Mouse (Mus musculus): ENCODE results near the gene Plau. TPM values are rescaled to one million over a fixed set of nuclear protein-coding genes. Genes with fewer than 3 reads are reported as not detected.

Plau gene
- polyA plus RNA-seq, 1 experiment from 2014 or later: 2.7 TPM

Other genes with a start within 250 kb of the Plau start
- gene Usp54, start 195.6 kb upstream of the Plau start, polyA plus RNA-seq (2015; fragmentation: Nextera tagmentation; extraction: Ambion mirVana): 3.1 and 3.3 TPM in 2 replicates
- gene Myoz1, start 180.1 kb upstream of the Plau start, polyA plus RNA-seq (2015; fragmentation: Nextera tagmentation; extraction: Ambion mirVana): 0.26 and 0.53 TPM in 2 replicates
- gene Synpo2l, start 168.3 kb upstream of the Plau start, polyA plus RNA-seq (2015; fragmentation: Nextera tagmentation; extraction: Ambion mirVana): 0.10 and 0.20 TPM in 2 replicates
- 92.7 and 106 TPM in 2 replicates for gene Sec24c, start 162.4 kb upstream of the Plau start, polyA plus RNA-seq (2015; fragmentation: Nextera tagmentation; extraction: Ambion mirVana)
- 15.0 and 16.0 TPM in 2 replicates for gene Fut11, start 141.7 kb upstream of the Plau start, polyA plus RNA-seq (2015; fragmentation: Nextera tagmentation; extraction: Ambion mirVana)
- 171 and 190 TPM in 2 replicates for gene Chchd1, start 133.7 kb upstream of the Plau start, polyA plus RNA-seq (2015; fragmentation: Nextera tagmentation; extraction: Ambion mirVana)
- 21.8 and 23.3 TPM in 2 replicates for gene Zswim8, start 129.1 kb upstream of the Plau start, polyA plus RNA-seq (2015; fragmentation: Nextera tagmentation; extraction: Ambion mirVana)
- gene Ndst2, start 102.1 kb upstream of the Plau start, polyA plus RNA-seq (2015; fragmentation: Nextera tagmentation; extraction: Ambion mirVana): 18.3 and 21.2 TPM in 2 replicates
- 33.6 and 35.8 TPM in 2 replicates for gene Camk2g, start 42.6 kb upstream of the Plau start, polyA plus RNA-seq (2015; fragmentation: Nextera tagmentation; extraction: Ambion mirVana)
- gene Vcl, start 92.7 kb downstream of the Plau start, polyA plus RNA-seq (2015; fragmentation: Nextera tagmentation; extraction: Ambion mirVana): 51.5 and 56.0 TPM in 2 replicates
- gene Ap3m1, start 215.8 kb downstream of the Plau start, polyA plus RNA-seq (2015; fragmentation: Nextera tagmentation; extraction: Ambion mirVana): 82.1 and 93.0 TPM in 2 replicates
- 244 and 262 TPM in 2 replicates for gene Adk, start 215.9 kb downstream of the Plau start, polyA plus RNA-seq (2015; fragmentation: Nextera tagmentation; extraction: Ambion mirVana)

Measured in intestine, embryonic 16.5 days (tissue).